Mouse (Mus musculus): ENCODE measurements at regions not wholly inside any gene's neighbourhood (a gene's known extent, or its start where the extent isn't known, plus 50 kb on each side); places are given as distances from the start of the nearest gene placed in this dataset.

- Histone ChIP-seq H3K9ac (ENCODE audit: low read depth, low read length) (no peak overlapping the region), H3K36me3 (ENCODE audit: control insufficient read depth, insufficient read depth, low read length) (no peaks in the 10 kb centered on the region), H3K4me1 (ENCODE audit: control insufficient read depth, insufficient read depth, low read length) (no peaks in the 10 kb centered on the region), H3K27ac (ENCODE audit: low read depth, low read length) (no peak overlapping the region), H3K4me3 (ENCODE audit: low read length) (no peak overlapping the region), H3K9me3 (ENCODE audit: control insufficient read depth, low read length) (no peaks in the 10 kb centered on the region), H3K27me3 (ENCODE audit: control insufficient read depth, insufficient read depth, low read length) (no peaks in the 10 kb centered on the region), H3K4me2 (replicated peaks; ENCODE audit: low read depth, low read length) (no peak overlapping the region)
- 77% methylated on average over 5 of the region's 5 CpGs for WGBS
- ATAC-seq (ENCODE audit: low FRiP score, low TSS enrichment), result no peak
Observed at GRCm38 (mm10) chr10:43818623-43819022, 82.9 kb downstream of the Qrsl1 start.

- Histone ChIP-seq H3K9me3 (ENCODE audit: control insufficient read depth, low read length) (no peaks in the 10 kb centered on the region), H3K27ac (ENCODE audit: low read depth, low read length) (no peak overlapping the region), H3K36me3 (ENCODE audit: control insufficient read depth, insufficient read depth, low read length) (no peaks in the 10 kb centered on the region), H3K4me2 (replicated peaks; ENCODE audit: low read depth, low read length) (no peak overlapping the region), H3K27me3 (ENCODE audit: control insufficient read depth, insufficient read depth, low read length) (no peaks in the 10 kb centered on the region), H3K9ac (ENCODE audit: low read depth, low read length) (no peak overlapping the region), H3K4me1 (ENCODE audit: control insufficient read depth, insufficient read depth, low read length) (no peaks in the 10 kb centered on the region), H3K4me3 (ENCODE audit: low read length) (no peak overlapping the region)
- ATAC-seq (ENCODE audit: low FRiP score, low TSS enrichment), result no peak
- 85% methylated on average over 6 of the region's 6 CpGs for WGBS
Observed at GRCm38 (mm10) chr10:43819434-43819833, 82.1 kb downstream of the Qrsl1 start.

GRCm38 (mm10) chr10:43822615-43823014 lies 78.9 kb downstream of the Qrsl1 start:
- Histone ChIP-seq H3K9me3 (ENCODE audit: control insufficient read depth, low read length) (0 out of 2 replicates have a peak, but pooled peaks cover under 1% of the 10 kb centered on the region), H3K27ac (ENCODE audit: low read depth, low read length) (no peak overlapping the region), H3K27me3 (ENCODE audit: control insufficient read depth, insufficient read depth, low read length) (no peaks in the 10 kb centered on the region), H3K36me3 (ENCODE audit: control insufficient read depth, insufficient read depth, low read length) (no peaks in the 10 kb centered on the region), H3K4me3 (ENCODE audit: low read length) (no peak overlapping the region), H3K4me1 (ENCODE audit: control insufficient read depth, insufficient read depth, low read length) (no peaks in the 10 kb centered on the region), H3K4me2 (replicated peaks; ENCODE audit: low read depth, low read length) (no peak overlapping the region), H3K9ac (ENCODE audit: low read depth, low read length) (no peak overlapping the region)
- no peak for ATAC-seq (ENCODE audit: low FRiP score, low TSS enrichment)
- 91% methylated on average over 1 of the region's 1 CpGs for WGBS

- 73% methylated on average over 5 of the region's 5 CpGs for WGBS
- Histone ChIP-seq H3K36me3 (ENCODE audit: control insufficient read depth, insufficient read depth, low read length) (no peaks in the 10 kb centered on the region), H3K4me3 (ENCODE audit: low read length) (no peak overlapping the region), H3K4me2 (replicated peaks; ENCODE audit: low read depth, low read length) (no peak overlapping the region), H3K9me3 (ENCODE audit: control insufficient read depth, low read length) (0 out of 2 replicates have a peak, but pooled peaks cover 3% of the 10 kb centered on the region), H3K27ac (ENCODE audit: low read depth, low read length) (no peak overlapping the region), H3K4me1 (ENCODE audit: control insufficient read depth, insufficient read depth, low read length) (no peaks in the 10 kb centered on the region), H3K27me3 (ENCODE audit: control insufficient read depth, insufficient read depth, low read length) (no peaks in the 10 kb centered on the region), H3K9ac (ENCODE audit: low read depth, low read length) (no peak overlapping the region)
- no peak for ATAC-seq (ENCODE audit: low FRiP score, low TSS enrichment)
Observed at GRCm38 (mm10) chr10:43824009-43824408, 77.5 kb downstream of the Qrsl1 start.

Measured in kidney, embryonic 14.5 days (tissue).